Mouse (Mus musculus): ENCODE data around the gene Tdg.

GRCm38 (mm10) chr10:82622671-82623552 lies 6.7 kb upstream of the Tdg start, which contains the start of gene 1190007I07Rik:
- TF ChIP-seq TAL1 (conservative IDR thresholded peaks at IDR 0.05; ENCODE audit: low read depth, low read length), result no peak
- TF ChIP-seq CTCF (IDR thresholded peaks at IDR 0.05; ENCODE audit: low read depth, low read length), result no peak
- no peak for TF ChIP-seq GATA2 (IDR thresholded peaks at IDR 0.05; ENCODE audit: borderline replicate concordance, low read depth, low read length)
- TF ChIP-seq GATA1 (IDR thresholded peaks at IDR 0.05; ENCODE audit: borderline replicate concordance, low read length), result no peak
- TF ChIP-seq POLR2AphosphoS5 (IDR thresholded peaks at IDR 0.05; ENCODE audit: insufficient replicate concordance, low read depth, low read length), result no peak

Data from G1E (cell line).